Comparison of ENCODE assay signal across 14 mouse cellular contexts in genomic region chr17:88248625-88249024, GRCm38 (mm10).
"Had no signal": no experiment of that assay in that cellular context is flagged by ENCODE, and none has a peak within 500 bp of the region (broad histone marks: within the 10 kb centered on the region; RNA-seq: fewer than 3 reads in every experiment).

No protein-coding gene starts in this region.

- DNase-seq: kidney, adult 18-20 months; kidney, postnatal 10 days; kidney, postnatal 4 days; lung, adult 2 months; lung, postnatal 10 days; right cerebral cortex, adult 18-20 months; right cerebral cortex, postnatal 25 days had no signal

- H3K27me3 ChIP-seq: limb, embryonic 13.5 days; liver, embryonic 15.5 days; midbrain, embryonic 15.5 days; neural tube, embryonic 15.5 days had no signal

- H3K4me2 ChIP-seq: limb, embryonic 13.5 days; liver, embryonic 11.5 days; liver, embryonic 15.5 days; midbrain, embryonic 15.5 days; neural tube, embryonic 15.5 days had no signal

- H3K9me3 ChIP-seq: limb, embryonic 13.5 days; liver, embryonic 15.5 days; midbrain, embryonic 15.5 days; neural tube, embryonic 15.5 days had no signal

- H3K27ac ChIP-seq: layer of hippocampus, adult 2 months; limb, embryonic 13.5 days; liver, embryonic 15.5 days; macrophage; midbrain, embryonic 15.5 days; neural tube, embryonic 15.5 days had no signal

- H3K4me3 ChIP-seq: layer of hippocampus, adult 2 months; limb, embryonic 13.5 days; liver, embryonic 15.5 days; midbrain, embryonic 15.5 days; neural tube, embryonic 15.5 days had no signal

- H3K36me3 ChIP-seq: limb, embryonic 13.5 days; liver, embryonic 15.5 days; midbrain, embryonic 15.5 days; neural tube, embryonic 15.5 days had no signal

- ATAC-seq: midbrain, embryonic 15.5 days had no signal

- H3K9ac ChIP-seq: limb, embryonic 13.5 days; liver, embryonic 15.5 days; midbrain, embryonic 15.5 days; neural tube, embryonic 15.5 days had no signal
